In genomic region chr16:21971446-21971845, GRCm38 (mm10) we compare ENCODE assay signal across 15 mouse cellular contexts. TPM values are rescaled to one million over a fixed set of nuclear protein-coding genes. Genes with fewer than 3 reads are reported as not detected.
"Had no signal": no experiment of that assay in that cellular context is flagged by ENCODE, and none has a peak within 500 bp of the region (broad histone marks: within the 10 kb centered on the region; RNA-seq: fewer than 3 reads in every experiment).

No protein-coding gene starts in this region.

- H3K9ac ChIP-seq: hindbrain, embryonic 15.5 days; liver, embryonic 14.5 days; midbrain, embryonic 13.5 days had no signal

- H3K9me3 ChIP-seq: hindbrain, embryonic 15.5 days; midbrain, embryonic 13.5 days had no signal

- H3K36me3 ChIP-seq: hindbrain, embryonic 15.5 days; midbrain, embryonic 13.5 days had no signal

- ATAC-seq: inflammation-experienced regulatory T-cells, adult 6 months; intestine, postnatal 0 days; midbrain, embryonic 13.5 days had no signal

- DNase-seq: kidney, adult 9 months; kidney, postnatal 10 days; kidney, postnatal 4 days; left cerebral cortex, postnatal 4 days; liver; spleen, adult 18-20 months; thymus, adult 2 months; thymus, postnatal 25 days had no signal

- H3K4me3 ChIP-seq: hindbrain, embryonic 15.5 days; layer of hippocampus, adult 2 months; midbrain, embryonic 13.5 days had no signal

- H3K27ac ChIP-seq: hindbrain, embryonic 15.5 days; layer of hippocampus, adult 2 months; liver, embryonic 14.5 days; midbrain, embryonic 13.5 days had no signal

- H3K27me3 ChIP-seq: hindbrain, embryonic 15.5 days; midbrain, embryonic 13.5 days had no signal

- H3K4me2 ChIP-seq: hindbrain, embryonic 15.5 days; midbrain, embryonic 13.5 days had no signal

RNA-seq across cellular contexts. Expression of gene Liph, which starts 24.0 kb away (rescaled TPM):
- total RNA-seq: megakaryocyte-erythroid progenitor cell, adult 5-6 weeks had no signal
